8 mouse cellular contexts compared by ENCODE assay signal in the genomic region with DNA sequence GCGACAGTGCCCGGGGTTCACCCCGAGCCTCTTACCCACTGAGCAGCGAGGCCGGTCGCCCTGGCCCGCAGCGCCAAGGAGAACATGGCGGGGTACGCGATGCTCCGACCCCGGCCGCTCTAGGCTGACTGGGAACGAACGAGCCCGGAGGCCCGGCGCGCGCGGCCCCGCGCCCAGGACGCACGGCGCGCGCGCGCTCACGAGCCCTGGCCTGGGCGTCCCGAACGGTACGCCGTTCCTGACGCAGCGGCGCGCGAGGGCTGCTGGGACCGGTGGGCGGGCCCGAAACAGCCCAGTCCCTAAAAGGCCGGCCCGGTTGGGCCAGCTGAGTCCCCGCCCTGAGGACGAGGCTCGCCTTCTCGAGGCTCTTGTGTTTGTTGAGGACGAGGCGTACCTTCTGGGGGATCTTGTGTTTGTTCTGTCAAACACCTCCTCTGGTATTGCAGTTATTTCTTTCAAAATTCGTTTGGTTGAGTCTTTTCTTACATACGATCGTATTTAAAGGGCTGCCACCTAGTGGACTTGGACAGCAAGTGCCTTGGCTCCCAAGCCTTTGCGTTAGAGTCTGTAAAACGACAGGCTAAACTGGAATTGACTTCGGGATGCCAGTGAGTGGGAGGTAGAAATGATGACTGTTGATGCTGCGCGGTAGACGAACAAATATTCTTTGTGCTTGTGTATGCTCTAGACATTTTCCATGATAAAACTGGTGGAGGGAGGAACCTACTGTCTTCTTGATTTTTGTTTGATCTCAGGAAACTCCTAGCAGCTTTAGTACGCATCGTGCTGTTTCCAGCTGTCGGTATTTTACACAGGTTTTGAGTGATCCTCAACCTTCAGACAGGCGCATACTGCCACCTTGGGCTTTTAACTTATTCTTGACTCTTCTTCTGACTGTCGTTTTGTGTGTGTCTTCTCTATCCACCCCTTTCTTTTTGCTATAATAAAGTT. TPM values are rescaled to one million over a fixed set of nuclear protein-coding genes. Genes with fewer than 3 reads are reported as not detected.
A peak's percentile ranks its signal among the peaks of the same experiment; 100 is the strongest.
DNase-seq lines count a peak whose midpoint lies in the region; ATAC-seq lines count a peak whose summit lies in the region.

A gene (minus strand): TSS at position 180 of the 951 bp plus-strand sequence.

- peak within 1 kb of the TSS; percentile 95 for H3K4me3 ChIP-seq in megakaryocyte, embryonic 14.5 days (replicated peaks)

- no peaks in the 10 kb centered on the region for H3K27me3 ChIP-seq in megakaryocyte, embryonic 14.5 days (replicated peaks)

- peak; percentile 83 to 89 for DNase-seq in gastrocnemius, adult 8-10 months (ENCODE audit: low spot score in 2 of 2)
- DNase-seq in hindlimb bud, embryonic 11.5 days (ENCODE audit: extremely low spot score, low read depth, low spot score), result peak; percentile 85
- peak; percentile 78 to 91 for DNase-seq in left cerebral cortex, adult 8-10 months (ENCODE audit: low spot score in 2 of 2)
- DNase-seq in right cerebral cortex, postnatal 25 days, result peak; percentile 92
- peak; percentile 89 to 92 for DNase-seq in urinary bladder, postnatal 4 days (ENCODE audit: low spot score in 2 of 2)

- H3K4me1 ChIP-seq in megakaryocyte, embryonic 14.5 days, result peaks cover 49% of the 10 kb centered on the region

- ATAC-seq in activated CD4-positive, CD25-positive, alpha-beta regulatory T cell, adult 4 months, result peak; percentile 90
- peak; percentile 94 for ATAC-seq in common myeloid progenitor, adult 5-6 weeks (replicated peaks; ENCODE audit: low read depth, poor library complexity, severe bottlenecking)

- peaks cover 22% of the 10 kb centered on the region for H3K36me3 ChIP-seq in megakaryocyte, embryonic 14.5 days (replicated peaks; ENCODE audit: low read length)

- H3K9me3 ChIP-seq in megakaryocyte, embryonic 14.5 days, result no peaks in the 10 kb centered on the region

RNA-seq across cellular contexts. Expression of the gene that starts here (rescaled TPM):
- polyA plus RNA-seq in activated CD4-positive, CD25-positive, alpha-beta regulatory T cell, adult 4 months (2017; shearing (Covaris generic)), result 100 to 1,000 TPM; 255 to 259 TPM
- total RNA-seq in common myeloid progenitor, adult 5-6 weeks (2017), result 219 and 270 TPM in 2 replicates
- 100 to 1,000 TPM; 578 to 651 (median 630) TPM for total RNA-seq in gastrocnemius, adult 8-10 months (2022)
- total RNA-seq in left cerebral cortex, adult 8-10 months (2022), result 100 to 1,000 TPM; 244 to 261 (median 255) TPM
- 7.8 and 88.7 TPM in 2 replicates for polyA plus RNA-seq in megakaryocyte, embryonic 14.5 days (2012; ENCODE audit: insufficient read depth, low replicate concordance)

Comparison
In these comparisons a context has a peak if more than half of its experiments do, and no peak if none do; other contexts are left out.
1. Peak in every context shown above with its lines: DNase-seq, ATAC-seq and H3K4me3 ChIP-seq.